Mouse (Mus musculus): ENCODE results near the gene Scfd2.

- TF ChIP-seq CTCF (IDR thresholded peaks at IDR 0.05; ENCODE audit: control insufficient read depth, insufficient read depth, low read length) (no peak), POLR2A (IDR thresholded peaks at IDR 0.05; ENCODE audit: borderline replicate concordance, control insufficient read depth, low read depth, low read length) (no peak)
Observed at GRCm38 (mm10) chr5:74363296-74363695, 168.3 kb downstream of the Scfd2 start.

All from bone marrow, adult 2 months (tissue).